Mouse (Mus musculus) small intestine, adult 2 months (tissue): ENCODE measurements around the gene Fuom.
A peak's percentile ranks its signal among the peaks of the same experiment; 100 is the strongest.

Experiments used
- CTCF ChIP-seq: fragments of 200-500 bp; IDR thresholded peaks from 2 replicates; pipeline ENCODE4 v1.5.1; 2012; ENCODE audit warnings: low read depth, mild to moderate bottlenecking, control low read depth, inconsistent platforms, low read length, moderate library complexity, mixed read lengths; ENCODE audit not compliant: insufficient replicate concordance, insufficient read length; ENCODE audit errors: extremely low read depth
- POLR2A ChIP-seq: fragments of 200-500 bp; IDR thresholded peaks from 2 replicates; pipeline ENCODE4 v1.6.1; 2012; ENCODE audit warnings: low read depth, mild to moderate bottlenecking, control low read depth, inconsistent platforms, low read length, moderate library complexity

DNA sequence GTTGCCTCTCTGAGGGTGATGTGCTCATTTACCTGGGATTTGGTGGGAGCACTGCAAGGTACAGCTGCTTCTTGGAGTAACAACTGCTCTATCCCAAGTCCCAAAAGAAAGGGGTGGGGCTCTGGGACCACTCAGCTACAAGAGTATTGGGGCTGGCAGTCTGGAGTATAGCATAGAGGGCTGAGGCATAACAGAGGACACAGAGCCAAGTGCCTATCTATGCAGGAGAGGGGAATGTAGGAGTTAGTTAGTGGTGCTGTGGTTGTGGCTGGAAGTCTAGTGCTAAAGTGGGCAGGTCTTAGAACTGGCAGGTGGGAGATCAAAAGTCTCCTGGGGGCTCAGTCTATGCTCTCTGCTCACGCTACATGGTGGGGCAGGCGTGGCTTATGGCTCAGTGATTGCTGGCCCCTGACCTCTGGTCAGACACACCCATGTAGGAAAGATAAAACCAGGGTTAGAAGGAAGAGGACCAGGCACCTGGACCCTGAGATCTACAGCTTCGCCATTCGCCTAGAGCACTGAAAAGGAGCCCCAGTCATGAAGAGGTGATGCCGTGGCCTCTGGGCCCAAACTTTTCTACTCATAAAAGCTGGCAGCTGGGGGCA, 9.2 kb downstream of the Fuom start, which contains the start of gene Prap1:
- no peak for TF ChIP-seq CTCF
- TF ChIP-seq POLR2A, result peak; percentile 89; the same call in 1 of the 2 replicates
